In genomic region chr14:122181815-122182157, GRCm38 (mm10) we compare ENCODE assay signal across 8 mouse cellular contexts. TPM values are rescaled to one million over a fixed set of nuclear protein-coding genes. Genes with fewer than 3 reads are reported as not detected.
DNase-seq lines count a peak whose midpoint lies in the region; ATAC-seq and TF ChIP-seq lines count a peak whose summit lies in the region.

No protein-coding gene starts in this region.

- peak overlapping the region; percentile 75 for H3K9ac ChIP-seq in lung, embryonic 14.5 days
- peak overlapping the region; percentile 57 for H3K9ac ChIP-seq in limb, embryonic 14.5 days (ENCODE audit: low read depth, low read length, severe bottlenecking)
- H3K9ac ChIP-seq in stomach, embryonic 14.5 days (replicated peaks; ENCODE audit: low read depth, low read length), result peak overlapping the region; percentile 50

- no peaks in the 10 kb centered on the region for H3K9me3 ChIP-seq in lung, embryonic 14.5 days (ENCODE audit: low read depth, low read length)
- no peaks in the 10 kb centered on the region for H3K9me3 ChIP-seq in limb, embryonic 14.5 days (ENCODE audit: control insufficient read depth, low read length)
- H3K9me3 ChIP-seq in stomach, embryonic 14.5 days (ENCODE audit: control insufficient read depth, low read depth, low read length), result no peaks in the 10 kb centered on the region

- no peak for TF ChIP-seq POLR2A in embryonic fibroblast, embryonic 13.5 days (IDR thresholded peaks at IDR 0.05; ENCODE audit: low read depth, low read length)
- no peak for TF ChIP-seq POLR2A in limb, embryonic 14.5 days (IDR thresholded peaks at IDR 0.05; ENCODE audit: borderline replicate concordance, extremely low read depth, insufficient read depth, insufficient read length)

- peak overlapping the region; percentile 70 for H3K4me3 ChIP-seq in lung, embryonic 14.5 days (ENCODE audit: low read depth, low read length)
- H3K4me3 ChIP-seq in embryonic fibroblast, embryonic 13.5 days (ENCODE audit: insufficient read depth, low read length), result peak overlapping the region; percentile 78
- peak overlapping the region; percentile 54 for H3K4me3 ChIP-seq in limb, embryonic 14.5 days (replicated peaks; ENCODE audit: low read length)
- peak overlapping the region; percentile 73 for H3K4me3 ChIP-seq in stomach, embryonic 14.5 days (ENCODE audit: low read depth, low read length)

- no peaks in the 10 kb centered on the region for H3K36me3 ChIP-seq in lung, embryonic 14.5 days (ENCODE audit: insufficient read depth)
- no peaks in the 10 kb centered on the region for H3K36me3 ChIP-seq in limb, embryonic 14.5 days (ENCODE audit: control insufficient read depth, insufficient read depth, low read length)
- H3K36me3 ChIP-seq in stomach, embryonic 14.5 days (ENCODE audit: control insufficient read depth, insufficient read depth, low read length), result no peaks in the 10 kb centered on the region

- DNase-seq in lung, embryonic 14.5 days, result no peak
- no peak for DNase-seq in lung, adult 18-20 months
- DNase-seq in limb, embryonic 14.5 days (ENCODE audit: low spot score), result no peak
- DNase-seq in urinary bladder, postnatal 25 days (ENCODE audit: low spot score), result no peak
- DNase-seq in MN1 (ENCODE audit: low spot score), result no peak
- no peak for DNase-seq in frontal cortex, postnatal 10 days (ENCODE audit: low spot score in 2 of 2)

- ATAC-seq in lung, embryonic 14.5 days (ENCODE audit: insufficient read depth), result no peak; the same call in 1 of the 2 replicates
- no peak; the same call in 1 of the 2 replicates for ATAC-seq in limb, embryonic 14.5 days (ENCODE audit: low FRiP score, low read depth)
- ATAC-seq in stomach, embryonic 14.5 days (ENCODE audit: insufficient number of reproducible peaks, insufficient read depth, low FRiP score, low read depth), result peak; percentile 25; the same call in 1 of the 2 replicates

- peak overlapping the region; percentile 32; the same call in 1 of the 2 replicates for H3K27ac ChIP-seq in lung, embryonic 14.5 days (ENCODE audit: low read depth)
- H3K27ac ChIP-seq in embryonic fibroblast, embryonic 13.5 days (ENCODE audit: insufficient read depth, low read length), result no peak overlapping the region
- H3K27ac ChIP-seq in limb, embryonic 14.5 days (replicated peaks; ENCODE audit: low read depth, low read length), result no peak overlapping the region
- H3K27ac ChIP-seq in stomach, embryonic 14.5 days (ENCODE audit: low read length), result no peak overlapping the region

- peak overlapping the region; percentile 68 for H3K4me2 ChIP-seq in lung, embryonic 14.5 days
- peak overlapping the region; percentile 55 for H3K4me2 ChIP-seq in limb, embryonic 14.5 days (replicated peaks; ENCODE audit: low read depth, low read length, severe bottlenecking)
- peak overlapping the region; percentile 65 for H3K4me2 ChIP-seq in stomach, embryonic 14.5 days (replicated peaks; ENCODE audit: low read depth, low read length)

- peak; percentile 41 for TF ChIP-seq CTCF in lung, embryonic 14.5 days (IDR thresholded peaks at IDR 0.05; ENCODE audit: low read depth)
- no peak for TF ChIP-seq CTCF in embryonic fibroblast, embryonic 13.5 days (IDR thresholded peaks at IDR 0.05; ENCODE audit: borderline replicate concordance, insufficient read depth, low read length)

- no peaks in the 10 kb centered on the region for H3K27me3 ChIP-seq in lung, embryonic 14.5 days (ENCODE audit: insufficient read depth, low read length)
- no peaks in the 10 kb centered on the region for H3K27me3 ChIP-seq in limb, embryonic 14.5 days (ENCODE audit: control insufficient read depth, insufficient read depth, low read length)
- H3K27me3 ChIP-seq in stomach, embryonic 14.5 days (ENCODE audit: control insufficient read depth, insufficient read depth, low read length), result no peaks in the 10 kb centered on the region

- 2% methylated on average over 12 of the region's 12 CpGs for WGBS in lung, embryonic 14.5 days
- 2% methylated on average over 11 of the region's 12 CpGs for WGBS in limb, embryonic 14.5 days
- WGBS in stomach, embryonic 14.5 days, result 2% methylated on average over 12 of the region's 12 CpGs

- H3K4me1 ChIP-seq in lung, embryonic 14.5 days (ENCODE audit: insufficient read depth), result 0 out of 2 replicates have a peak, but pooled peaks cover 4% of the 10 kb centered on the region
- no peaks in the 10 kb centered on the region for H3K4me1 ChIP-seq in embryonic fibroblast, embryonic 13.5 days (ENCODE audit: control insufficient read depth, insufficient read depth, low read length)
- H3K4me1 ChIP-seq in limb, embryonic 14.5 days (ENCODE audit: control insufficient read depth, insufficient read depth, low read length), result 0 out of 2 replicates have a peak, but pooled peaks cover 2% of the 10 kb centered on the region
- H3K4me1 ChIP-seq in stomach, embryonic 14.5 days (ENCODE audit: control insufficient read depth, insufficient read depth, low read length), result no peaks in the 10 kb centered on the region; the same call in 1 of the 2 replicates

RNA-seq across cellular contexts. Expression of gene Clybl, which starts 0.3 kb away (rescaled TPM):
- polyA plus RNA-seq in lung, embryonic 14.5 days (2014; fragmentation: Nextera tagmentation; extraction: Ambion mirVana), result 20.1 and 20.7 TPM in 2 replicates
- polyA plus RNA-seq in embryonic fibroblast, embryonic 13.5 days (2011; ENCODE audit: insufficient read length, low read depth, missing spikeins), result 16.4 and 16.7 TPM in 2 replicates
- polyA plus RNA-seq in limb, embryonic 14.5 days (2012; rRNA removed), result 9.1 and 13.3 TPM in 2 replicates
- 16.8 and 20.4 TPM in 2 replicates for polyA plus RNA-seq in limb, embryonic 14.5 days (2014; fragmentation: Nextera tagmentation; extraction: Ambion mirVana)
- 27.0 and 27.5 TPM in 2 replicates for polyA plus RNA-seq in stomach, embryonic 14.5 days (2014; fragmentation: Nextera tagmentation; extraction: Ambion mirVana)
